Mouse (Mus musculus) heart, adult 2 months (tissue): ENCODE data around the gene Egflam.

ENCODE experiments used
- CTCF ChIP-seq: fragments of 200-600 bp; IDR thresholded peaks from 2 replicates; pipeline ENCODE4 v1.8.1; 2022; ENCODE audit warnings: antibody characterized with exemption, mild to moderate bottlenecking, moderate library complexity
- EP300 ChIP-seq: fragments of 200-500 bp; IDR thresholded peaks from 2 replicates; pipeline ENCODE4 v1.6.1; 2011; ENCODE audit warnings: low read depth, low read length, control low read depth; ENCODE audit not compliant: insufficient read depth
- POLR2A ChIP-seq: fragments of 200-500 bp; IDR thresholded peaks from 2 replicates; pipeline ENCODE4 v1.6.1; 2011; ENCODE audit warnings: mild to moderate bottlenecking, low read depth, low read length, control low read depth; ENCODE audit not compliant: insufficient read depth

DNA sequence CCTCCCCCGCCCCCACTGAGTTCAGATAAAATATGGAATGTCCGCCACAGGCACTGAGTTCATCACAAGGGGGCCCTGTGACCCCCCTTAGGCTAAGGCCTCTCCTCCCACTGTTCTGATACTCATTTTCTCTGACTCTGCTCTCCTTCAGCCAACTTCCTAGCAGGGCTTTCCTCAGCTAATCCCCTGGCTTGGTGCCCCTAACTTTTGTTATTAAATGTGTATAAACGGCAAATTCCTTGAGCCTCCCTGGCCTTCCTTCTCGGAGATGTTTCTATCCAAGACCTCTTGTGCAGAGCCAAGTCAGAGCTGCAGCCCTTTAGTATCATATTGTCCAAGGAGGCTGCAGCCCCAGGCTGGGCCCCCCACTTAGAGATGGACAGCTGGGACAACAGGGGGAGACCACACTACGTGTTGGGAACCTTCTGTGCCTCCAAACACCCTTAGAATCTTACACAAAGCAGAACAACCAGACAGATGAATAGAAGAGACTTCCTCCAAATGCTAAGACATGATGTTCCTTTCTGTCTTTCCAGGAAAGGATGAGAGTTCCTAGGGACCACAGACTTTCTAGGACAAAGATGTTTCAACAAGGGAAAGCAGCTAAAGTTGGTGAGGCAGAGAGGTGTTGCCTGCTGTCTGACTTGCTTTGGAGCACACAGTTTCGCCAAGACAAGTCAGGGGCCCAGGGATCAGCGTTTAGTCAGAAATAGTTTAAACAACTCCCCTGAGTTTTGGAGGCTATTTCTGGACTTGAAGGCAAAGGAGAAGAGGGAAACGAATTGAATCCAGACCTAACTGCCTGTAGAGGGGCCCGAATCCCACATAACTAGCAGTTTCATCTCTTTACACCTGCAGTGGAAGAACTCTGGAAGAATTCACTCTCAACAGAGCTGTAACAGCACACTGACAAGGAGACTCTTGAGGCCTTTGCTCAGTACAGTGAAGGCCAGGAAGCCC, 196.5 kb downstream of the Egflam start:
- no peak for TF ChIP-seq POLR2A
- no peak for TF ChIP-seq CTCF
- no peak for TF ChIP-seq EP300
